Mouse (Mus musculus) left cerebral cortex, adult 9 months (tissue): ENCODE measurements around the gene Cnnm4.
"Not testable (repeated sequence)": the region's sequence is repeated elsewhere in the genome, so short reads cannot be mapped to it uniquely, and the experiment has no call there.

Experiments
- DNase-seq, 2 experiments: peaks; one replicate each; pipeline ENCODE4 v3.0.0; 2022; ENCODE audit warnings: low spot score in 2 of 2

Cnnm4 gene

DNA sequence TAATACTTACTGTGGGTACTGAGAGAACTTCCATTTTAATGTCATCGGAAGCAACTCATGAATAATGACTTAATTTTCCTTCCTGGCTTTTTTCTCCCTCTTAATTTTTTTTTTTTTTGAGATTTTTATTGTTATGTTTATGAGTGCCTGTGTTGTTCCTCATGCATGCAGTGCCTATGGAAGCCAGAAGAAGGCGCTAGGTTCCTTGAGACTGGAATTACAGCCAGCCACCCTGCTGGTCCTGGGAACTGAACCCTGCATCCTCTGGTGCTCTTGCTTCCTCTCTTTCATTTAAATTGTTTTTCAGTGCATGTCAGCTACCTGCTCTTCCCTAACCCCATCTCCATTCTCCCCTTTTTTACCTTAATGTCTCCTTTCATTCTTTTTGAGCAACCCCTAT lies 42.3 kb downstream of the Cnnm4 start:
- no peak for DNase-seq

DNA sequence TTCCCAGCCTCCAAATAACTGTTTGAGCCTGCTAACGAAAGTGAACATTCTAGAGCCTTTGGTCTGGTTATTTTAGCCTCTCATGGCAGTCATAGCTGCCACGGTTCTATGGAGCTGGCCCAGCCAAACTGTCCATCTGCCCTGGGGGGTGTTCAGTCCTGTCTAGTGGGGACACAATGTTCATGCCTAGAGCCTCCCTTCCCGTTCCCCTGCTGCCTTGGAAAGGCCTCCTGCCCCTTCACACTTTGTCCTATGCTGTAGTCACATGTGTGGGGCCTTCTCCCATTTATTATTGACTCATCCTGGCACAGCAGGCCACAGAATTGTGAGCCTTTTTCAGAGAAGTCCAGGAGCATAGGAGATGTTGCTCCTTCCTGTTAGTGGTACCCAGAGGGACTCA lies 46.8 kb downstream of the Cnnm4 start:
- DNase-seq: no peak

DNA sequence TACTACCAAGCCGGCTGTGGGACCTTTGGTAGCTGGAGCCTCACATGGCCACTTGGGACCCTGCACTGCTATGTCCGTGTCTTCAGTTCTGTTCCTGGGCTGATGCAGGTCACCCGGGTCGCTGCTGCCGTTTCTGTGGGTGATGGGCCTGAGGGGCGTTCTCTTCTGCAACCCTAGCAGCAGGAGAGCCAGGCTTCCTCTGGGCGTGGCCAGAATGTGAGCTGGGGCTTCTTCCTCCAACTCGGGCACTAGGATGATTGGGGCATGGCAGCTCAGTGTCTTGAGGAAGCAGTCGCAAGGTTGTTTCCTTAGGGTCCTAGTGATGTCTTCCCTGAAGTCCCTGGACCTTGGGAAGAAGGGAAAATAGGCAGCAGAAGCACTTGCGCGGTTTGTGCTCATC lies 48.2 kb downstream of the Cnnm4 start:
- DNase-seq: no peak

DNA sequence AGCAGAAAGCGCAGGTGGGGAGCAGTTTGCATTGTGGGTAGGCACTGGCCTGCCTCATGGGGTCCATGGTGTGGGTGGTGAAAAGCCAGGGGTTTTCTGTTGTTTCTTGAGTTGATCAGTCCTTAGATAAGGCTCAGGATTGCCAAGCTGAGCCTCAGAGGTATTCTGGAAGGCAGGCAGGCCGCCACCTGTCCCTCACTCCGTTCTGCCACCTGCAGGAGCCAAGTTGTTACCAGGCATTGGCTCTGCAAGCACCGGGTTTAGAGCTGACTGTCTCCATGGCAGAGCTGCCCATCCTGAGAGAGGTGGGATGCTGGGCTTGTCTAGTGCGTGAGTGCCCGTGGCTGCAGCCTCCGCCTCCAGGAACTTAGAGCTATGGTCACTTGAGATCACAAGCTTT lies 50.8 kb downstream of the Cnnm4 start:
- no peak for DNase-seq

DNA sequence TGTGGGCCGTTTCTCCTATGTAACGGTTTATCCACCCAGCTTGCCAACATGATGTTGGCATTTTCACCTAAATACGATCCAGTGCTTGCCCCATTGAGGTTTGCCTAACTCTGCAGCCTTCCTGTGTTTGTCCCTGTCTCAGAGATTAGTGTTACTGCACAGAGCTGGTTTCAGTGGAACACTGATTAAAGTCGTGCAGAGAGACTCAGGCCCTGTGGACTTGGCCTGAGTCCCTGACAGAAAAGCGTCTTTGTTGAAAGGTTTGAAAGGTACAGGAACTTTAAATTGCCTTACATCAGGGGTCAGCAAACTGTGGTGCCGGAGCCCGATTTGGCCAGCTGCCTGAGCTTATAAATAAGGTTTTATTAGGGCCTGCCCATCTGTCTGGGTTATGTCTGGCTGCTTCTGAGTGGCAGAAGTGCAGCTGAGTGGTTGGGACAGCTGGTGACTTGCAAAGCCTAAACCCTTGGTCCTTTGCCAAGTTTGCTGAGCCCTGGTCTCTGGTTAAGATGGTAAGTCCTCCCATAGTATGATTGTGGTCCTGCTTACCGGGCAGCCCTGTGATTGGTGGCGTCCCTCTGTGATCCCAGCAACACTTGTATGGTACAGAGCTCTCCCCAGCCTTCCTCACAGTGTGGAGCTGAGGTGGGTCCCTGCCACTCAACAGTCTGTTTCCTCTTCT lies 52.1 kb downstream of the Cnnm4 start:
- no peak for DNase-seq

DNA sequence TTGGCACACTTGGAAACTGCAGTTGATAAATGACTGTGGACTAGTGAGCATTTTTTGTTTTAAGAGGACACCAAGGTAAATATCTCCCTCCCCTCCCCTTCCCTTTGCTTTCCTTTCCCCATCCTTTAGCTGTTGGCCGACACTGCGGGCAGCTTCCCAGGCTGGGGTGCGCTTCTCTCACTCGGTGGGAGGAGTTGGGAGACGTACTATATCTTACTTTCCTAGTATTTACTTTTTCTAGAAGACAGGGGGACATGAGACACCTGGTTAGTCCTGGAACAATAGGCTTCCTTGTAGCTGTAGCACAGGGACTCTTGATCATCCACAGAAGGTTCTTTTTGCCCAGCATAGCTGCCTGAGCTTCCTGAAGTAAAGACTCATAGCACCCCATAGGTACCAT lies 52.6 kb downstream of the Cnnm4 start:
- DNase-seq: no peak

DNA sequence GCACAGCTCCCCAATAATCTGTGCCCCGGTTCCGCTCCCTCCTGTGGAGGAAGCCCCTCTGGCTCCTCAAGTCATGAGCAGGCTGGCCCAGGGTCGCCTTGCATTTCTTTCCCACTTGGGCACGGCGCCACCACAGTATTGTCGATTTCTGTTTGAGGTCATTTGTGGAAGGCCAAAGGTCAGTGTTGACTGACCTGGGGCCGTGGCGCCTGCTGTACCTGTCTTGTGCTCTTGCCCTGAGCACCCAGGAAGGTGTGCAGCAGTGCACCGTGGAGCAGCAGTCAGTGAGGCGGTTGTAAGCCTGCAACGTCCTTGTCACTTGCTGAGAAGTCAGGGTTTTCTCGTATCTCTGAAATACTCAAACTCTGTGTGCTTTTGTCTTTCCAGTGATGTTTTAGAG lies 54.4 kb downstream of the Cnnm4 start:
- no peak for DNase-seq

DNA sequence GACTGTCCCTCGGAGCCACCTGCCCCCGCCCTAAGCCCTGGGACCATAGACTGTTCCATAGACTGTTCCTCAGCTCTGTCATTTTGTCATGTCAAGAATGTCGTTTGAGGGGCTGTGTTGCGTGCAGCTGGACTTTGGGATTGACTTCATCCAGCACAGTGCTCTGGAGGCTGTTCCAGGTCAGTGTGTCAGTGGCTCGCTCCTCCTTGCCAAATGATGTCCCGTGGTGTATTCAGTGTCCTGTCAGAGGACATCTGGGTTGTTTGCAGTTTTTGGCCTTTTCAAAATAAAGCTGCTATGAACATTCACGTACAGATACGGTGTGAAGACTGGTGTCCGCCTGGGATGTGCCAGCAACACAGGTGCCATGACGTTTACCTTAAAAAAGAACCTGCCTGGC lies 55.5 kb downstream of the Cnnm4 start:
- DNase-seq: no peak

DNA sequence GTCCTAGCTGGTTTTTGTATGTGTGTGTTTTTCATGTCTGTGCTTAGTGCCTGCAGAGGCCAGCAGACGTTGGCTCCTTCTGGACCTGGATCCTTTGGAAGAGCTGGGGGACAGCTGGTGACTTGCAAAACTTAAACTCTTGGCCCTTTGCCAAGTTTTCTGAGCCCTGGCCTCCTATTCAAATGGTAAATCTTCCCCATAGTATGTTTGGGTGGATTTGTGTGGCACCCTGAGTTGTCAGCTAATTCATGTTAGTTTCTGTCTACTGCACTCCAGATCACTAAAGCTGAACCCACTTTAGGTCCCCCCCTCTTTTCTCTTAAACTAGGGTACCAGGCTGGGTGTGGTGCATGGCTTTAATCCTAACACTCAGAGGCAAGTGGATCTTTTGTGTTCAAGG lies 56.9 kb downstream of the Cnnm4 start:
- no peak for DNase-seq

DNA sequence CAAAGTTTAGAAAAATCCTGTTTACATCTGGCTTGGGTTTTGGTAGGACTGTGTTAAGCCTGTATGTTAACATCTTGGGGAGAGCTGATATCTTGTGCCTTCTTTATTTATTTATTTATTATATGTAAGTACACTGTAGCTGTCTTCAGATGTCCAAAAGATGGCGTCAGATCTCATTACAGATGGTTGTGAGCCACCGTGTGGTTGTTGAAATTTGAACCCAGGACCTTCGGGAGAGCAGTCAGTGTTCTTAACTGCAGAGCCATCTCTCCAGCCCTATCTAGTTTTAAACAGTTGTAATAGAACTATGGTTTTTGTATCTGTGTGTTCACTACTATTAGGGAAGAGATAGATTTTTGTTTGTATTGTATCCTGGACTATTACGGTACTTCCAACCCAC lies 57.9 kb downstream of the Cnnm4 start:
- DNase-seq: no peak

DNA sequence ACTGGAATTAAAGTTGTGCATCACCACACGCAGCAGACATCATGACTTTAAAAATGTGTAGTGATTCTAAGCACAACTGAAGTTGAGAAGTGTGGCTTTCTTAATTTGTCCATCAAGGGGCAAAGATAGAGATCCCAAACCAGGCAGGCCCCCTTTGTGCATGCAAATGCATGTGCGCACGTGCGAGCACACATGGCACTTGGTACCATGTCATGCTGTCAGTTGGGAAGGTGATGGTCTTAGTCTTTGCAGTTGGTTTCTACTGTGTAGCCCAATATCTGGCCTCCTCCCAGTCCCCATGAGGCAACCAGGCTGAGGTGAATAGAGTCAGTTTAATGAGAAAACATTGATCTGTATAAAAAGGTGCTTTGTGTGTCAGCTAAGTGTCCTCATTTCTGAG lies 58.5 kb downstream of the Cnnm4 start:
- no peak for DNase-seq

DNA sequence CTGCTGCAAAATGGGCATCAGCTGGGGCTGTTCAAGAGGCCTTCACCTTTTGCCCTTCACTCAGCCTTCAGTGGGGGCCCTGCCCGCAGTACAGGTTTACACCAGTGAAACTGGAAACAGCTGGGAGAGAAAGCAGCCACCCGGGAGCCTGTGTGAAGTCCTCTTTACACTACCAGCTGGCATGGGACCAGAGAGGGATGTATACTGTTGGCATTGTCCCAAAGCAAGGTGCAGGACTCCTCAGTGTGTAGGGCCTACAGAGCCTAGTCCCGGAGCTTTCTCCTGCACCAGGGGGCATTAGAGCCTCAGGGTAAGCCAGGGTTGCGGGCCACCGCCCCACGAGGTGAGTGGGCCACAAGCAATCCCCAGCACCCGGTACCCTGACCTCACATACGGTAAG lies 59.1 kb downstream of the Cnnm4 start:
- no peak for DNase-seq

DNA sequence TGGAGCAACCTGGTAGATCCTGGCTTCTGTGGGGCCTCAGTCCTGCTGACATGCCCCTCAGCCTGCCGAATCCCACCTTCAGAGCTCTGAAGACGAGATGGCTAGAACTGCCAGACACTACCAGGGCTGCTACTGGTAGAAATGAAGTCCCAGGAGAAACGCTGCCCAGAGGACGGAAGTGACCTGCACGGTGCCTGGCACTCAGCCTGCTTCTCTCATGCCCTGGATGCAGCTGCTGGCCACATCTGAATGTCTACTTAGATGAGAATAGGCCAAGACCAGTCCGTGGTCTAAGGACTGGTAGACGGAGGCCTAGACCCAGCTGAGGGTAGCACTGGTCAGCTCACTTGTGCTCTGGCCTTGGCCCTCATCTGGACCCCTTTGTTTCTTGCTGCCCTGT lies 59.5 kb downstream of the Cnnm4 start:
- DNase-seq: no peak

DNA sequence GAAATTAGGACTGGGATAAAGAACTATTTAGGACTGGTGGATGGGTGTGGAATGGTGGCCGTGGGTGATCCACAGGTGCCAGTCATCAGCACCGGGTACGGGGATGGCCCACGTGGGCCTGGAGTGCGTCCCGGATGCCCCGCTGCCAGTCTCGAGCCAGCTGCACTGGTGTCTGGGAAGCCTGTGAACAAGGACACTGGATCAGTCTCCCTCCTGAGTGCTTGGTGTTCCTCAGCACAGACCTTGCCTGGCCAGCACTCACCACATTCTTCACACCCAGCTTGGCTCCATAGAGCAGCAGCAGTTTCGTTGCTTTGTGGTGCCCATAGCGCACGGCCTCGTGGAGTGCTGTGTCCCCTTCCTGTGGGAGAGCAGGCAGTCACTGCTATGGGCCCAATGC lies 60.0 kb downstream of the Cnnm4 start:
- no peak for DNase-seq

DNA sequence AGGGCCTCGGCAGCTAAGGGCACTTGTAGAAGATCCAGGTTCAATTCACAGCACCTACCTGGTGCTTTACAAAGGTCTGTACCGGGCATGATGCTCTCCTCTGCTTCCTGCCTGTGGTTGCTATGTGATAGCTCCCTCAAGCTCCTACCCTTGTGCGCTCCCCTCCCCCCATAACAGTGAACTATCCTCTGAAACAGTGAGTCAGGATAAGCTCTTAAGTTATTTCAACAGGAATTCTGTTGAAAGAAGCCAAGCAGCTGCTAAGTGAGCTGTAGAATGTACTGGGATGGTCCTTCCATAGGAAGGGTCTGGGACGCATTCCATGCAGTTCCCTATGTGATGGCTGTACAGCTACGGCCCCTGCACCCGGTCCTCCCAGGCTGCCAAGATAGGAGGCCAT lies 62.1 kb downstream of the Cnnm4 start:
- DNase-seq: no peak

DNA sequence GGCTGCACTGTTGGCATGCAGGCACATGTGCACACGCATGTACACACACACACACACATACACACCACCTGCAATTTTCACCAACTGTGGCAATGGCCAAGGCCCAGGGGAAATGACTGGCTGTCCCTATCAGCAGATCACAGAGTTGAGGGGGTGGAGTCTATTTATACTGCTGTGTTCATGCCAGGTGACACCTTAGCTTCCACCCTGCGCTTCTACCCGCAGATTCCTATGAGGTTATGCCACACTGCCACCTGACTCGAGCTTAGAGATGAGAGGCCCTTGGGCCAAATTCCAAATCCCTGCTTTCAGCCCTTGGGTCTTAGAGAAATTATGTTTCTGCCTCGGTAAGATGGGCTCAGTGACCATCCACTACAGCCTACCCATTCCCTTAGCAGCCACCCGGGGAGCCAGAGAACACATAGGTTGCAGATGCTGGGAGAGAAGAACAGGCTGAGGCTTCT lies 63.2 kb downstream of the Cnnm4 start:
- no peak for DNase-seq

DNA sequence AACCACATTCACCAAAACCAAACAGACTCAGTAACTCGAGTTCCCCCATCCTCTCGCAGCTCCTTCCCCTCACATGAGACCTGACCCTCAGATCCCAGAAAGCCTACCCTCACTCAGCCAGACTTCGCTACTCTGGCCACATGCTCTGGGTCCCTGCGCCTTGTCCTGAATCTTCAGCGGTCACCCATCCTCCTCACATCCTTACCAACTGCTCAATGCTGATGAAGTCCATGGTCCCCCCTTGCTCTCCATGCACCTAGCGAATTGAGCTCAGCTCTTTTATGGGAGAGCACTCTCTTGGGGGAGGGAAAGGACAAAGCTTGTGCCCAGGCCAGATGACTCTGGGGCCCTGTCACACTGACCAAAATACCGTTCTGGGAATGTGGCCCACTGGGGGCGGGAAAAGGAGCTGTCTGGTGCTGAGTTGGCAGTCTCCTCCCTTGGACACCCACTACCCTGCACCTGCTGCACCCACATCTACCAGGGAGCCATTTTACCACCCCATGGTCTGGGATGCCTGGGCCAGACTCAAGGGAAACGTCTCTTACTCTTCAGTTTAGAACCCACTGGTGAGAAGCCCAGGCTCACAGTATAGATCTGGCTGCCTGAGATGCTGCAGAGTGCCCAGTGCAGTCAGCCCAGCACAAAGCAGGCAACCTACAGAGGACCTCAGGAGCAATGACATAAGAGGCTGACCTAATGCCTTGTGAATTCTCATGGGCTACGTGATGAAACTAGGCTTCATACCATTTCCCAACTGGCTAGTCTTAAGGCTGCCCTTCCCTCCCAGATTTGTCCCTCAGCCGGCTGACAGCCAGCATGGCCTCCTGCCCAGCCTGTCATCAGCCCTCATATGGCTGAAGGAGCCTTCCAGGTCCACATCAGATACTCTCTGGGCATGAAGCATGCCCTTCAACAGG lies 64.3 kb downstream of the Cnnm4 start:
- no peak for DNase-seq

DNA sequence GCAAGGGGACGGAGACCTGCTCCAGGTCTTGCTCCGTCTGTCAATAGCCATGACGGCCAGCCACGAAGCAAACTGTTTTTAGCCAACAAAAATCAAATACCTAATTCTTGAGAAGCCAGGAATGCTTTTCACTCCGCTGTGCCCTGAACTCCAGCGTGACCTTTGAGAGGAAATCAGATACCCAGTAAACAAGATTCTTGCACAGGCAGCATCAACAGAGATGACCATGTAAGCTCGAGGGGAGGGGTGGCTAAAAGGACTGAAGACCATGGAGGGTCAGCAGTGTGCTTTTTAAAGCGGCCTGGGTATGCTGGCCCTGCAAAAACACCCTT lies 64.9 kb downstream of the Cnnm4 start:
- no peak for DNase-seq

DNA sequence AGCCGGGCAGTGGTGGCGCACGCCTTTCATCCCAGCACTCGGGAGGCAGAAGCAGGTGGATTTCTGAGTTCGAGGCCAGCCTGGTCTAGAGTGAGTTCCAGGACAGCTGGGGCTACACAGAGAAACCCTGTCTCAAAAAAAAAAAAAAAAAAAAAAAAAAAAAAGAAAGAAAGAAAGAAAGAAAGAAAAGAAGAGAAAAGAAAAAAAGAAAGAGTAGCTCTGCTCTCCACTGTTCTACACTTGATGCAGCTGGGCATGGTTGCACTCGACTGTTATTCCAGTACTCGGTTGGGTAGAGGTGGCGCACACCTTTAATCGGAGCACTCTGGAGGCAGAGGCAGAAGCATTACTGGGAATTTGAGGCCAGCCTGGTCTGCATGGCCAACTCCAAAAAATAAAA lies 65.4 kb downstream of the Cnnm4 start, which contains the start of gene Ankrd23:
Gene Ankrd23 (minus strand): TSS at position 101 of the 400 bp plus-strand sequence.
- not testable (repeated sequence) for DNase-seq

DNA sequence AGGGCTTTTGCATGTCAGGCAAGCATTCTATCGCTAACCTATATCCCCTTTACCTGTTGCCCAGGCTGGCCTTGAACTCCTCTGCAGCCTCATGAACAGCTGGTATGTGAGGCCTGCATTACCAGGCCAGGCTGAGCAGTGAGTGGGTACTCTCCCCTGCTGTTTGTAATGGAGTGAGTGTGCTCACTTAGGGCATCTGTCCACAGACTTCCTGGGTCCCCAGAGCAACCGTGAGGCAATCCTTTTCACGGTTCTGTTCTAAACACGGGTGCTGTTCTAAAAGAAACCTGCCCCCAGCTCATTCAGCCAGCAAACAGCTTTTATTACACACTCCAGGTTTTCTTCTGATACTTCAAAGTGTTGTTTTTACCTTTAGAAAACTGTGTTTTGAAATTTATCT lies 67.3 kb downstream of the Cnnm4 start:
- no peak for DNase-seq

DNA sequence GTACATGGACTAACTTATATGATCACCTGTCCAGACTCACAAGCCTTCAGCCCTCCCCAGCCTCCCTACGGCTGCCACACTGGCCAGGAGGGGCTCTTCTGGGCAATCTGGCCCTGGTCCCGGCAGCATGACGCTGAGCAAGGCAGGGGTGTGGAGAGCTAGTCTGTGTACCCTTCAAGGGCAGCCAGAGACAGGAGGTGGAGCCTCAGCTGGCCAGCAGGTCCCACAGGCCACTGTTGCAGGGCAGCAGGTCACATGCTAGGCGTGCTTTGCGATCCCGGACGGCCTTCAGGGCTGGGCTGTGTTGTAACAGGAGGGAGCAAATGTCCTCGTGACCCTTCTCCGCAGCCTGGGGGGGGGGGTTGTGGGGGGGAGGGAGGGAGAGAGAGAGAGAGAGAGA lies 67.8 kb downstream of the Cnnm4 start, which contains the start of gene Gm42417:
Gene Gm42417 (minus strand): TSS at position 244 of the 400 bp plus-strand sequence.
- no peak for DNase-seq

DNA sequence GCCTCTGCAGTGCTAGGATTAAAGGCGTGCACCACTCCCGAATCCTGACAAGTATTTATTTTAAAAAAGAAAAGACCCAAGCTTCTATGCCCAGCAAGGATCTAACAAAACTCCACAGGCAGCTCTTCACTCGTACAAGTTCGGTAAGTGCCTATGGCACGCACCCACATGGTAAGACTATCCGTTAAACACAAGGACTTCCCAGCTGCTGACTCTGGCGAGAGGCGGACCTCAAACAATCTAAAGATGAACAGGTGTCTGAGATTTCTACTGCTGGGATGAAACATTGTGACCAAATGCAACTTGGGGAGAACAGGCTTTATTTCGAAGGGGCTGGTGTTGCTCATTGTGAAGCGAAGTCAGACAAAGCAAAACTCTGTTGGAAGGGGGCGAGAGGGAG lies 68.7 kb downstream of the Cnnm4 start:
- DNase-seq: no peak

DNA sequence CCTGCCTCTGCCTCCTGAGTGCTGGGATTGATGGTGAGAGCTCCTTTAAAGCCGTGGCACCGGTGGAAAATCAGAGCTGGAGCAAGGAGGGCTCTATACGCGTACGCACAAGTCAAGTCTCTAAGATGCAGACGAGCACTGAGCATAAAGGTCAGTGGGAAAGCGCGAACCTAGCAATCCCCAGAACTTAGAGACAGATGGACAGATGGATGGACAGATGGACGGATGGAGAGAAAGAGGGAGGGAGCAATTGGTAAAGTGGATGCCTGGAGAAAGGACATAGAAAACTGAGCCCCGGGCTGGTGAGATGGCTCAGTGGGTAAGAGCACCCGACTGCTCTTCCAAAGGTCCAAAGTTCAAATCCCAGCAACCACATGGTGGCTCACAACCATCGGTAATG lies 69.4 kb downstream of the Cnnm4 start:
- no peak for DNase-seq
